Mouse (Mus musculus) right cerebral cortex, adult 18-20 months (tissue): ENCODE data around the gene Polm.
"Not testable (repeated sequence)": the region's sequence is repeated elsewhere in the genome, so short reads cannot be mapped to it uniquely, and the experiment has no call there.

ENCODE experiments used
- DNase-seq: peaks from one replicate; pipeline ENCODE4 v3.0.0; 2022; ENCODE audit warnings: mixed read lengths

Gene Polm

GRCm38 (mm10) chr11:5852314-5852713 is 14.5 kb upstream of the Polm start:
- no peak for DNase-seq

GRCm38 (mm10) chr11:5851021-5851736 is 13.4 kb upstream of the Polm start:
- DNase-seq, result no peak

GRCm38 (mm10) chr11:5850452-5850851 is 12.6 kb upstream of the Polm start:
- no peak for DNase-seq

- DNase-seq, result no peak
These were observed 11.5 kb upstream of the Polm start for GRCm38 (mm10) chr11:5849316-5849715.

GRCm38 (mm10) chr11:5848741-5849140 is 10.9 kb upstream of the Polm start:
- DNase-seq, result peak; percentile 64

GRCm38 (mm10) chr11:5846639-5847345 is 9.0 kb upstream of the Polm start:
- DNase-seq, result no peak

GRCm38 (mm10) chr11:5843131-5843530 is 5.3 kb upstream of the Polm start:
- DNase-seq, result no peak

GRCm38 (mm10) chr11:5841751-5842150 is 3.9 kb upstream of the Polm start:
- no peak for DNase-seq

GRCm38 (mm10) chr11:5840346-5840745 is 2.5 kb upstream of the Polm start:
- no peak for DNase-seq

GRCm38 (mm10) chr11:5836126-5836525 is 1.7 kb downstream of the Polm start:
- DNase-seq, result no peak

- DNase-seq, result peak; percentile 23
These were observed 2.8 kb downstream of the Polm start for GRCm38 (mm10) chr11:5835057-5835456.

GRCm38 (mm10) chr11:5834506-5834905 is 3.3 kb downstream of the Polm start:
- no peak for DNase-seq

- no peak for DNase-seq
These were observed 8.5 kb downstream of the Polm start for GRCm38 (mm10) chr11:5829327-5829726.

GRCm38 (mm10) chr11:5828509-5829191 is 9.2 kb downstream of the Polm start:
- no peak for DNase-seq

GRCm38 (mm10) chr11:5827931-5828330 is 9.9 kb downstream of the Polm start:
- DNase-seq, result no peak

- DNase-seq, result no peak
These were observed 12.4 kb downstream of the Polm start for GRCm38 (mm10) chr11:5825432-5825831.

- no peak for DNase-seq
These were observed 18.6 kb downstream of the Polm start for GRCm38 (mm10) chr11:5819223-5819622.

GRCm38 (mm10) chr11:5813381-5813780 is 24.4 kb downstream of the Polm start:
- DNase-seq, result no peak

- DNase-seq, result not testable (repeated sequence)
These were observed 28.3 kb downstream of the Polm start for GRCm38 (mm10) chr11:5809487-5809886.

- no peak for DNase-seq
These were observed 29.9 kb downstream of the Polm start for GRCm38 (mm10) chr11:5807956-5808355.

GRCm38 (mm10) chr11:5805711-5806110 is 32.1 kb downstream of the Polm start:
- DNase-seq, result no peak

- DNase-seq, result no peak
These were observed 33.6 kb downstream of the Polm start for GRCm38 (mm10) chr11:5804174-5804573.

- peak; percentile 38 for DNase-seq
These were observed 34.2 kb downstream of the Polm start, which contains the start of gene Pgam2 for GRCm38 (mm10) chr11:5803551-5803981. Pgam2 (minus strand) TSS chr11:5803733.
